Mouse (Mus musculus): Measurements from ENCODE around the gene Olfr539. TPM values are rescaled to one million over a fixed set of nuclear protein-coding genes. Genes with fewer than 3 reads are reported as not detected.

Olfr539 gene
- not detected for total RNA-seq (2023)

GRCm38 (mm10) chr7:140659630-140660029 lies at the start of gene Olfr539:
Olfr539 (plus strand) TSS chr7:140659930.

GRCm38 (mm10) chr7:140628670-140629069 lies 31.1 kb upstream of the Olfr539 start, which contains the start of gene Olfr61:
Olfr61 (plus strand) TSS chr7:140628970.

DNA sequence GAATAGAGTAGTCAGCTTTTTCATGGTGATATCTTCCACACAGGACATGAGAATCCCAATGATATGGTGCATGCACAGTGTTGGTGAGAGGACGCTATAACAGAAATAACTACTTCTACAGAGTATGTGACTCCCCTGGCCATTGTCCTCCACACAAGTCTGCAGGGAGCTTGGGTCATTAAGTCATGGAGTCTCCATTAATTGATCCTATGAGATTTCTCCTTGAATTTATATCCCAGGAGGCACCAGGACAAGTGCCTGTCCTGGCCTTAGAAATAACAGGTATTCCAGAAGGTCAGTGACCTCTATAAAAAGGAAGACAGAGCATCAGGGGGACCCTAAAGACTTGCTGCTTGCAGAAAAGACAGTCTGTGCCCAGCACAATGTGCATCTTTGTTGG lies 13.6 kb upstream of the Olfr539 start, which contains the start of gene Olfr53:
Gene Olfr53, plus strand, starts transcription at position 301 of the 400 bp plus-strand sequence.

GRCm38 (mm10) chr7:140681651-140682050 lies 21.9 kb downstream of the Olfr539 start, which contains the start of gene Olfr45:
Olfr45 (plus strand) TSS chr7:140681951.

GRCm38 (mm10) chr7:140696967-140697366 lies 37.2 kb downstream of the Olfr539 start, which contains the start of gene Olfr541:
Olfr541 (plus strand) TSS chr7:140697267.

Other genes with a start within 250 kb of the Olfr539 start
- gene Olfr532, start 238.3 kb upstream of the Olfr539 start, total RNA-seq (2023), result not detected
- not detected for gene Olfr533, start 196.6 kb upstream of the Olfr539 start, total RNA-seq (2023)
- not detected for gene Olfr535, start 175.7 kb upstream of the Olfr539 start, total RNA-seq (2023)
- gene Olfr536, start 152.5 kb upstream of the Olfr539 start, total RNA-seq (2023), result not detected
- gene Olfr538, start 92.0 kb upstream of the Olfr539 start, total RNA-seq (2023), result not detected
- not detected for gene Olfr46, start 58.7 kb upstream of the Olfr539 start, total RNA-seq (2023)
- not detected for gene Olfr61, start 31.0 kb upstream of the Olfr539 start, total RNA-seq (2023)
- not detected for gene Olfr53, start 13.5 kb upstream of the Olfr539 start, total RNA-seq (2023)
- not detected for gene Olfr45, start 22.0 kb downstream of the Olfr539 start, total RNA-seq (2023)
- gene Olfr541, start 37.3 kb downstream of the Olfr539 start, total RNA-seq (2023), result not detected
- gene Cyp2e1, start 103.8 kb downstream of the Olfr539 start, total RNA-seq (2023), result not detected
- gene Syce1, start 127.9 kb downstream of the Olfr539 start, total RNA-seq (2023), result not detected
- gene Zfp941, start 162.2 kb downstream of the Olfr539 start, total RNA-seq (2023), result under 1 TPM; 0.11 to 0.13 TPM
- not detected for gene Urah, start 175.1 kb downstream of the Olfr539 start, total RNA-seq (2023)
- not detected for gene Scgb1c1, start 185.6 kb downstream of the Olfr539 start, total RNA-seq (2023)
- not detected for gene Odf3, start 187.9 kb downstream of the Olfr539 start, total RNA-seq (2023)
- gene Gm45785, start 196.4 kb downstream of the Olfr539 start, total RNA-seq (2023), result not detected
- 100 to 1,000 TPM; 105 to 107 TPM for gene Ric8a, start 197.0 kb downstream of the Olfr539 start, total RNA-seq (2023)
- 10 to 100 TPM; 21.7 to 23.7 TPM for gene Bet1l, start 197.6 kb downstream of the Olfr539 start, total RNA-seq (2023)
- 100 to 1,000 TPM; 100 to 112 TPM for gene Psmd13, start 222.0 kb downstream of the Olfr539 start, total RNA-seq (2023)
- 10 to 100 TPM in 1 of 2 experiments, 1 to 10 TPM in 1; 9.6 to 13.1 TPM for gene Sirt3, start 222.4 kb downstream of the Olfr539 start, total RNA-seq (2023)
- gene Cox8b, start 240.5 kb downstream of the Olfr539 start, total RNA-seq (2023), result not detected

All from neutrophil, adult 59 days (primary cell).